Mouse (Mus musculus) left cerebral cortex, adult 2 months (tissue): ENCODE results near the gene Dnaic1. TPM values are rescaled to one million over a fixed set of nuclear protein-coding genes. Genes with fewer than 3 reads are reported as not detected.

Source experiments
- DNase-seq, 2 experiments: peaks; one replicate each; pipeline ENCODE4 v3.0.0; 2021 to 2022; ENCODE audit warnings: low spot score in 2 of 2, mixed read lengths in 1 of 2; ENCODE audit errors: extremely low spot score in 1 of 2
- H3K27ac ChIP-seq: fragments of 200-600 bp; 2 replicates; pipeline ENCODE4 v1.8.1; 2022
- H3K4me3 ChIP-seq: fragments of 200-600 bp; 2 replicates; pipeline ENCODE4 v1.8.1; 2022
- CTCF ChIP-seq: fragments of 200-600 bp; IDR thresholded peaks from 2 replicates; pipeline ENCODE4 v1.8.1; 2022; ENCODE audit warnings: antibody characterized with exemption, mild to moderate bottlenecking, moderate library complexity
- intact Hi-C: fragments of 180-260 bp; cut with DNase I; formaldehyde crosslinking; loops from one replicate; pipeline ENCODE4 v1.15.1; 2025
- total RNA-seq, 2 experiments: library from RNA; stranded (reverse); gene quantifications; 2 replicates each; pipeline ENCODE4 v1.2.3; 2021

The Dnaic1 gene
- total RNA-seq, 2 experiments from 2014 or later = 6.4 to 7.5 TPM

DNA sequence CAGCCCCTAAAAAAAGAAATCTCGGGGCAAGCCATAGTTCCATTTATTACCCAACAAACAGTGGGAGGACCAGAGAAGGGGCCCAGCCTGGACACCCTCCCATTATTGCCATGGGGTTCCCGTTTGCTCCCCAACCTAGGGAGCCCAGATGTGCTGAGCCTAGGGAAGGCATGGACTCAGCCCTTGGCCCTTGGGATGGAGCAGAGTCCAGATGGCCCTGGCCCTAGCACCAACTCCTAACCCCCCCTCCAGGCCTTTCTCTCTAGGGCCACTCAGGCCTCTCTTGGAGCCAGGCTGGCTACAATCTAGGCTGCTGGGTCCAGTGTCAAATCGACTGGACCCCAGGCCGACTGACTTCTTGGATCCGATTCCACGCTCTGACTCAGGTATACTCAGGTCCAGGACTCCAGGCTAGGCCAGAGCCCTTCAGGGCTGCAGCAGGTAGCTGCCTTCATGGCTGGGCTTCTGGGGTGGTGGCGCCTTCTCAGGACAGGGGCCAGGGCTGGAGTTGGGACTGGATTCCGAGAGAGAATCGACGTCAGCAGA lies 68.7 kb downstream of the Dnaic1 start:
- DNase-seq = no peak
- peak overlapping the region; percentile 74; the same call in 1 of the 2 replicates for H3K4me3 ChIP-seq
- intact Hi-C loops = no loop called here
- no peak overlapping the region; the same call in 1 of the 2 replicates for H3K27ac ChIP-seq
- no peak for TF ChIP-seq CTCF

DNA sequence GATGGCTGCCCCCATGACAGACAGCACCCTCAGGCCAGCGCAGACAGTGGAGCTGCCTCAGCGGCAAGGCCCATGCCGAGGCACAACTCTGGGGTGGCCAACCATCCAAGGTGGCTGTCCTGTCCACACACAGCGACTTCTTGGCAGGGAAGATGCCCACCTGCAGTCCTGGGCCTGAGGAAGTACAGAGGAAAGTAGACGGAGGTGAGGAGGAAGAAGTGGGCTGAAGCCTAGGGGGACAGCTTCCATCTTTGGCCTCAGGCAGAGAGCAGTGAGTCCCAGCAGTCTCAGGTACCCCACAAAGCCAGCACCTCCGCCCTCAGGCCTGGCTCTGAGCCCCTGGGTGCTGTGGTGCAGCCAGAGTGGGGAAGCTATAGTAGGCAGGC lies 69.2 kb downstream of the Dnaic1 start:
- intact Hi-C loops = no loop called here
- peak overlapping the region; percentile 83 for H3K27ac ChIP-seq
- no peak for TF ChIP-seq CTCF
- DNase-seq = no peak
- peak overlapping the region; percentile 74 for H3K4me3 ChIP-seq

DNA sequence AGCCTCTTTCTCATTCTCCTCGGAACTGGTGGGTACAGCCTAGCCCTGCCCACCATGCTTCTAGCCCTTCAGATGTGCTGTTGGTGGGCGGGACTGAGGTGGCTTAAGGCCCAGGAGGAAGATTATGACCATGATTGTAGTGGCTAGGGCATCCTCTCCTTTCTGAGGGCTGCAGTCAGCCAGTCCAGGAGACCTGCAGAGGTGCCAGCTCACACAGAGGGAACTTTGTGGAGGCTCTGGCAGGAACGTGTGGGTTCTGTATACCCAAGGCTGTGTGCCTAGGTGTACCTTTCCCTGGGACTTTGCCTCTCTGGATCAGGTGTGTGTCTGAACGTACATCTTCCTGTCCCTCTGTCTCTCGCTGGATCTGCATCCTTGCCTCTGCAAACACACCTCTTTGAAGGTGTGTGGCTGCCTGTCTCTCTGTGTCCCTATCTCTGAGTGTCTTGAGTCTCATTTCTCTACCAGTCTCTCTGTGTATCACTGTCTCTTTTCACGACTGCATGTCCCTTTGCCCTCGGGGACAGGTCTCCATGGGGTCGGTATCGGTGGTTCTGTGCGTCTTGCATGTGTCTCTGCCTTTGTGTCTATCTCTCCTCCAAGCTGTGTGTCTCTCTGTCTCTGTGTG lies 69.8 kb downstream of the Dnaic1 start:
- peak overlapping the region; percentile 74 for H3K4me3 ChIP-seq
- peak overlapping the region; percentile 83 for H3K27ac ChIP-seq
- intact Hi-C loops = no loop called here
- no peak for TF ChIP-seq CTCF
- no peak for DNase-seq

DNA sequence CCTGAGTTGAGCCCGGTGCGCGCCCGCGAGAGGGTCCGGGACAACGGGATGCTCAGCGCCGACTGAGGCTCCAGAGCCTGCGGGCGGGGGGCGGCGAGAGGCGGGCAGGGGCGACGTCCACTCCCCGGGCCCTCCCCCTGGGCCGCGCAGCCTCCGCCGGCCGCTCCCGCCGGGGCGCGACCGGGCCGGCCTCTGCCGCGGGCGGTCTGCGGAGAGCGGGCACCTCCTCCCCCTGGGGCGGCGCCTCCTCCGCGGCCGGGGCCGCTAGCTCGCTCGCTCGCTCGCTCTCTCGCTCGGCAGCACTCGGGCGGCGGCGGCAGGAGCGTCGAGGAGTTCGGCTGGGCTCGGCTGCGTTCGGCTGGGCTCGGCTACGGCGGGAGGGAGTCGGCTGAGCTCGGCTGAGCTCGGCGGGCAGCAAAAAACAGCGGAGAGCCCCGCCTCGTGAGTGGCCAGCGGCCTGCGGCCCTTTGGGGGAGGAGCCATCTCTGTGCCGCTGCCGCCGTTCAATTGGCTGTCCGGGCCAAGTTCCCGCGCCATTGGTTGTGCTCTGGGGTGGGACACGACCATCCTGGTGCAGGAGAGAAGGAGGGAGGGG lies 70.4 kb downstream of the Dnaic1 start, which contains the start of gene Enho:
Gene Enho (minus strand): TSS at position 412 of the 595 bp plus-strand sequence.
- peak; percentile 95 to 98 for DNase-seq
- Histone ChIP-seq H3K4me3 (peak within 1 kb of the TSS; percentile 74), H3K27ac (peak within 1 kb of the TSS; percentile 83)
- intact Hi-C loops = no loop called here
- no peak for TF ChIP-seq CTCF

DNA sequence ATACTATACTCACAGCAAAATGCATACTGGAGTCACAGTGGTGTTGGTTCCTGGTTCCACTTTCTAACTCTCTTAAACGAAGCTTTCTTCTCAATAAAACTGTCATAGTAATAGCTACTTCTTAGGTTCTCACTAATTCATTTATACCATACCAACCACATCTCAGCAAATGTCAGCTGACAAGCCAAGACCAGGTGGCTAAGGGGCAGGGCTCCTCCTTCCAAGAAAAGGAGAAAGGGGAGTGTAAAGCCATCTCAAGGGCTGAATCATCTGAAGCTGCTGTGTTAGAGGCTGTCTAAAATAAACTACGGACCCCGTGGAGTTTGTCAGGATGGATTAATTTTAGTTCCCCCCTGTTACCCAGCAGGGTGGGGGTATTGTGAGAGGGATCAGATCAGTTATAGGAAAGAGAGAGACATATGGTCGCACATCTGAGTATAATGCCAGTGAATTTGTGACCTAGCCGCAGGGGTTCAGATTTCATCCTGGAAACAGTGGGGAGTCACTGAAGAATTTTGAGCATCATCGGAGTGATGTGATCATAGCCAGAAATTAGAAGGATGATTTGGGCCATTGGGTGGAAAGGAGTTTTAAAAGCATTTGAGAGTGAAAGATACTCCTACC lies 71.7 kb downstream of the Dnaic1 start:
- TF ChIP-seq CTCF = no peak
- no peak overlapping the region for H3K4me3 ChIP-seq
- intact Hi-C loops = loop anchor here (1.0 kb wide), 1 partner anchor 72 kb away; the partner anchor contains the start of genes Dnaic1 and Fam219a
- DNase-seq = no peak
- no peak overlapping the region for H3K27ac ChIP-seq

DNA sequence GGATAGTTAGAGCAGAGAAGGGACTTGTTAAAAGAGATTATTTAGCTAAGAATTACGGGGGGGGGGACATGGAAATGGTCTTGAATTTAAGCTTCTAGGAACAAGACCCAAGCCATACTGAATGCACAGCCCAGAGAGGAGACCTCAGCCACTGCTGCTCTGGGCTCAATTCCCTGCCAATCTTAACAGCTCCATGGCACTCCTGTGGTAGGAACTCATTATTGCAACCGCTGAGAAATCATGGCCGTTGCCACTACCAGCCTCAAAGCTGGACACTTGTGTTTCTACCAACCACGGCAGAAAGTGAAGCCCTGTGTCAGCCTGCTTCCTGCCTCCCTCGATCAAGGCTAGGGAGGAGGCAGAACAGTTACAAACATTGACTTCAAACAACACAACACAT lies 75.9 kb downstream of the Dnaic1 start:
- Histone ChIP-seq H3K27ac (no peak overlapping the region), H3K4me3 (no peak overlapping the region)
- DNase-seq = no peak
- TF ChIP-seq CTCF = peak; percentile 52
- intact Hi-C loops = no loop called here

DNA sequence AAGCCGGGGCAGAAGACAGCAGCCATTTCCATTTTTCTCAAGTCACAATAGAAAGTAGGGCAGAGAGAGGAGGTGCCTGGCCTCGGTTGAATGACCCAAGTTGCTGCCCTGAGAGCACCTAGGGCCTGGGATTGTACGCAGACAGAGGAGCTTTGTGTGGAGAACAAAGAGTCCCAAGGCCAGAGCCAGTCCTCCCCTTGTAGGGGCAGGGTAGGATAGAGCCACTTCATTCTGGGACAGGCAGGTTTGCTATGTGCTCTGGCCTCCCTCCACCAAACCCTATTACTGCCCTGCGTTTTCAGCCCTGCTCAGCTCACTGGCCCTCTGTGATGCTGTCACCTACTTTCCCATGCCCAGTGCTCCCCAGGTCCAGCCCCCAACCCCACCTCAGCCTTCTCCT lies 78.6 kb downstream of the Dnaic1 start:
- Histone ChIP-seq H3K4me3 (no peak overlapping the region), H3K27ac (no peak overlapping the region)
- TF ChIP-seq CTCF = no peak
- no peak for DNase-seq
- intact Hi-C loops = no loop called here

DNA sequence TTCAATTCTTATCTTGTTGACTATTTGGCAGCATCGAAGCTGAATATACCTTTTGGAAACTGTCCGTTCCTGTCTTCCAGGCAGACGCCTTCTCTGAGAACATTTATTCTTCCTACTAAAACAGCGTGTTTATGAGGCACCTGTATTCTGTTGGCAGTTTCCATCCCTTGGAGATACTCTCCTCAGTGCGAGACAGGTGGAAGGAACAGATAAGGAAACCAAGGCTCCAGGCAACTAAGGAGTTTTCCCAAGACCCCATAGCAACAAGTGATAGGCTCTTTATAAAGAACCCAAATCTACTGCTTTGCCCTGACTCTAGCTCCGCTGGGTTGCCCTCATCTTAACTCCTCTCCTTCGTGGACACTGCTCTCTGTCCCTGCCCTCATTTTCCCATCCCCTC lies 79.1 kb downstream of the Dnaic1 start:
- TF ChIP-seq CTCF = no peak
- H3K4me3 ChIP-seq = no peak overlapping the region
- no peak overlapping the region for H3K27ac ChIP-seq
- DNase-seq = no peak
- intact Hi-C loops = no loop called here

DNA sequence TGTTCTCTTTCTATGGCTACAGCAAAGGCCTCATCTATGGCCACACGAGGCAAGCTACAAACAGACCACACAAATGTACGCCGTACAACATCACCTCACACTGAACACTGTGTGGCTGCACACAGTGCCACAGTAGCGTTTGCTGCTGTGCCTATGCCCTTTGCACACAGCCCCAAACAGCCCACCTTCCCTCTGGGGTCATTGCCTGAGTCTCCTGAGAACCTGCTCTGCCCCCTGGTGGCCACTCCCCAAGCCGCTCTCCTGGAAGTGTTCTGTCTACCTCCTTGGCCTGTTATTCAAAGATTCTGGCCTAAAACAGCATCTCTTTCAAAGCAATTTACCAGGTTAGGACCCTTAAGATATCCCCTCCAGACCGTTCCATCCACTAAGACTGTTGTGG lies 83.7 kb downstream of the Dnaic1 start:
- Histone ChIP-seq H3K4me3 (no peak overlapping the region), H3K27ac (no peak overlapping the region)
- DNase-seq = peak; percentile 70 to 75
- TF ChIP-seq CTCF = peak; percentile 88
- intact Hi-C loops = loop anchor here (2.0 to 5.0 kb wide), 3 partner anchors 54 to 184 kb away; no protein-coding TSS in a partner anchor

DNA sequence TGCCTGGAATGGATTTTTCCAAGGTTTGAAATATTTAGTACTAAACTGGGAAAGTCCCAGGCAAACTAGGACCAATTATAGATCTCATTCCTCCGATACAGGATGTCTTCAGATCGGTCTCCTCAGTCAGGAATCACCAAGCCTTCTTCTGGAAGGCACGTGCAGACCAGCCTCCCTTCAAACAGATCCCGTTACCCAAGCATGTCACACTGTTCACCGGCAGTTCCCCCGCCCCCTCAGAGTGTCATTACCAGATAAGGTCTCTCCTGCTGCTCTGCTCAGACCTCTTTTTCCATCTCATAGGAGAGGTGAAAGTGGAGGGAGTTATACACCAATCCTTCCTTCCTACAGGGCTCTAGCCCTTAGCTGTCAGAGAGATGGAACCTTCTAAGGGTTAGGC lies 84.2 kb downstream of the Dnaic1 start:
- intact Hi-C loops = loop anchor here (2.0 to 5.0 kb wide), 3 partner anchors 54 to 185 kb away; no protein-coding TSS in a partner anchor
- Histone ChIP-seq H3K27ac (peak overlapping the region; percentile 20; the same call in 1 of the 2 replicates), H3K4me3 (no peak overlapping the region)
- no peak for TF ChIP-seq CTCF
- no peak for DNase-seq

DNA sequence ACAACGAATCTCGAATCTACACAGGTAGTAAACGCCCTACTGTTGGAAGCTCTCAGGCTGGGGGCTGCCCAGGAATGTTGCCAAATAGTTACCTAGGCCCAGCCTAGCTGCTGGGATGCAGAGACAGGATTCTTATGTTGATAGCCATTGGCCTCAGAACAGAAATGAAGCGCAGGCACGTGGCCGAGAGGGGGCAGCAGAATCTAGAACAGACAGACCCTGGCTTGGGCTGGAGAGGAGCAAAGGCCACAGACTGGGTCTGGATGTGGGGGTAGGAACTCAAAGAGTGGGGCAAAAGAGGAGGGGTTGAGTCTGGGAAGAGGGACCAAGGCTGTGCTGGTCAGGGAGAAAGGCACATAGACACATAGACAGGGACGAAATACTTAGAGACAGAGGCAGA lies 84.6 kb downstream of the Dnaic1 start:
- intact Hi-C loops = loop anchor here (5.0 kb wide), 1 partner anchor 53 kb away; no protein-coding TSS in a partner anchor
- H3K4me3 ChIP-seq = no peak overlapping the region
- DNase-seq = peak; percentile 44 to 50
- TF ChIP-seq CTCF = peak; percentile 55
- peak overlapping the region; percentile 20; the same call in 1 of the 2 replicates for H3K27ac ChIP-seq

DNA sequence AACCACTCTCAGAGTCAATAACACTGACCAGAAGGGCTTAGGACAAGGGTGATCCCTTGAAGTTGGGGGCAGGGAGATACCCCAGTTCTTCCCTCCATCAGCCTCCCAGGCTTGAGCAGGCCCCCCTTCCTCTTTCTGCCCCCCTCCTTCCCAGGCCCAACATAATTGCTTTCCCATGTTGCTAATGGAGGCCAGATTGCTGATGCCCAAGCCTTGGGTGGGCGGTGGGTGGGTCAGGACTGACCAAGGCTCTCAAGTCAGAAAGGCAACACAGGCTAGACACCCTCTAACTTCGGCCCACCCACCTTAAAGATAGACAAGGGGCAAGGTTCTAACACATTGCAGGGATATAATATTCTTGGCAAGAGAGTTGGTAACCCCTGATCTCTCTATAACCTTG lies 86.0 kb downstream of the Dnaic1 start:
- DNase-seq = no peak
- H3K4me3 ChIP-seq = no peak overlapping the region
- H3K27ac ChIP-seq = no peak overlapping the region
- no peak for TF ChIP-seq CTCF
- intact Hi-C loops = no loop called here
